Mouse (Mus musculus): ENCODE measurements at regions not wholly inside any gene's neighbourhood (a gene's known extent, or its start where the extent isn't known, plus 50 kb on each side); places are given as distances from the start of the nearest gene placed in this dataset.

GRCm38 (mm10) chr8:92258258-92258657 lies 99.2 kb upstream of the Irx5 start:
- TF ChIP-seq CTCF (IDR thresholded peaks at IDR 0.05) (no peak), EP300 (IDR thresholded peaks at IDR 0.05) (peak; percentile 75)

All from lung, postnatal 0 days (tissue).